Mouse (Mus musculus) kidney, adult 2 months (tissue): Measurements from ENCODE around the gene Foxp1.

ENCODE experiments used
- CTCF ChIP-seq: fragments of 200-500 bp; conservative IDR thresholded peaks from 2 replicates; pipeline ENCODE4 v1.5.1; 2011; ENCODE audit warnings: low read depth, mild to moderate bottlenecking, control low read depth, low read length, moderate library complexity, mixed read lengths; ENCODE audit not compliant: insufficient read depth, insufficient read length
- POLR2A ChIP-seq: fragments of 200-500 bp; IDR thresholded peaks from one replicate; pipeline ENCODE4 v1.6.1; 2011; ENCODE audit warnings: low read depth, low read length, control low read depth

DNA sequence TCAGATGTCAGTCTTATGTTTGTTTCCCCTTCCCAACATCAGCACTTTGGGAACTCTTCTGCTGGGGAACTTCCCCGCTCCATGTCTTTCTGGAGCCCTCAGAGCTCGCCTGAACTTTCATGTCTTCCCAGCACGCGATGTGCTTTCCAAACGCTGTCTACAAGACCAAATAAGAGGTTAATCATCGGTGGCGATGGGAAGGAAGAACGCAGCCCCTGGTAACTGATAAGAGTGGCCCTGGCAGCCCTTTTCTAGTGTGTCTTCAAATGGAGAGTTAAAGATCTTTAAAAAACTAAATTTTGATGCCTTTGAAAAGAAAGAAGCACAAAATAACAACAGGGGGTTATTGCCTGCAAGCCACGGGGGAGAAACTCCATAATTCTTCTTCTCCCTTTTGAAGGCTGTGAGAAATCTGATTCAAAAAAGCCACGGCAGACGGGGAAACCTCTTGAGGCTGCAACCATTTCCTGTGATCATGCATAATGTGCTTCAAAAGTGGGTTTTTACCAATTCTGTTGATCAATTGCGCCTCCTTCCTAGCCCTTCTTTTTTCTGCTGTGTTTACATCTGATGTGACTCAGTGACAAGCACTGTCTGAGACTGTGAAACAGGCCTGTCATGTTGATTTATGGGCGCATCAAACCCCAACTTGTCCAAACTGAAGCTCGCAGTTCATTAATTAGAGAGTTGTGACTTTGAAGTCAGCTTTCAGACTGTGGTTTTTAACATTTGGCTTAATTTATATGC lies 509.2 kb downstream of the Foxp1 start:
- TF ChIP-seq POLR2A (no peak), CTCF (no peak)
